Mouse (Mus musculus): ENCODE measurements around the gene Lhx4. TPM values are rescaled to one million over a fixed set of nuclear protein-coding genes. Genes with fewer than 3 reads are reported as not detected.

Gene Lhx4
- polyA plus RNA-seq, 1 experiment from 2014 or later = not detected

- Histone ChIP-seq H3K9me3 (replicated peaks; ENCODE audit: control insufficient read depth, low read length) (no peaks in the 10 kb centered on the region), H3K27ac (ENCODE audit: low read depth, low read length) (no peak overlapping the region), H3K4me2 (ENCODE audit: low read length) (no peak overlapping the region), H3K4me3 (ENCODE audit: low read depth, low read length) (no peak overlapping the region), H3K4me1 (ENCODE audit: control insufficient read depth, insufficient read depth, low read length) (peaks cover 11% of the 10 kb centered on the region), H3K27me3 (replicated peaks; ENCODE audit: control insufficient read depth, insufficient read depth, low read length) (no peaks in the 10 kb centered on the region), H3K9ac (ENCODE audit: low read length) (no peak overlapping the region), H3K36me3 (ENCODE audit: control insufficient read depth, insufficient read depth, low read length) (peaks cover 38% of the 10 kb centered on the region)
- 51% methylated on average over 7 of the region's 7 CpGs for WGBS
- no peak for ATAC-seq
- no peak for DNase-seq (ENCODE audit: low spot score)
Measured at GRCm38 (mm10) chr1:155785886-155786285, 34.4 kb upstream of the Lhx4 start.

GRCm38 (mm10) chr1:155784343-155785205 lies 33.1 kb upstream of the Lhx4 start:
- peaks cover 44% of the 10 kb centered on the region for H3K36me3 ChIP-seq (ENCODE audit: control insufficient read depth, insufficient read depth, low read length)
- H3K27me3 ChIP-seq (replicated peaks; ENCODE audit: control insufficient read depth, insufficient read depth, low read length) = no peaks in the 10 kb centered on the region
- 41% methylated on average over 19 of the region's 19 CpGs for WGBS
- H3K9ac ChIP-seq (ENCODE audit: low read length) = no peak overlapping the region
- DNase-seq (ENCODE audit: low spot score) = peak; percentile 65
- peaks cover under 1% of the 10 kb centered on the region; the same call in 1 of the 2 replicates for H3K4me1 ChIP-seq (ENCODE audit: control insufficient read depth, insufficient read depth, low read length)
- ATAC-seq = peak; percentile 61
- no peak overlapping the region for H3K4me2 ChIP-seq (ENCODE audit: low read length)
- H3K4me3 ChIP-seq (ENCODE audit: low read depth, low read length) = no peak overlapping the region
- H3K9me3 ChIP-seq (replicated peaks; ENCODE audit: control insufficient read depth, low read length) = no peaks in the 10 kb centered on the region
- no peak overlapping the region for H3K27ac ChIP-seq (ENCODE audit: low read depth, low read length)

- no peak for ATAC-seq
- no peak for DNase-seq (ENCODE audit: low spot score)
- Histone ChIP-seq H3K4me2 (ENCODE audit: low read length) (no peak overlapping the region), H3K4me1 (ENCODE audit: control insufficient read depth, insufficient read depth, low read length) (no peaks in the 10 kb centered on the region), H3K27me3 (replicated peaks; ENCODE audit: control insufficient read depth, insufficient read depth, low read length) (no peaks in the 10 kb centered on the region), H3K36me3 (ENCODE audit: control insufficient read depth, insufficient read depth, low read length) (peaks cover 43% of the 10 kb centered on the region), H3K4me3 (ENCODE audit: low read depth, low read length) (no peak overlapping the region), H3K27ac (ENCODE audit: low read depth, low read length) (no peak overlapping the region), H3K9me3 (replicated peaks; ENCODE audit: control insufficient read depth, low read length) (no peaks in the 10 kb centered on the region), H3K9ac (ENCODE audit: low read length) (no peak overlapping the region)
- WGBS = 82% methylated on average over 5 of the region's 5 CpGs
Measured at GRCm38 (mm10) chr1:155782382-155782781, 30.9 kb upstream of the Lhx4 start.

GRCm38 (mm10) chr1:155777641-155778625 lies 26.4 kb upstream of the Lhx4 start:
- H3K9ac ChIP-seq (ENCODE audit: low read length) = no peak overlapping the region
- ATAC-seq = no peak
- 51% methylated on average over 14 of the region's 14 CpGs for WGBS

GRCm38 (mm10) chr1:155759167-155759566 lies 7.7 kb upstream of the Lhx4 start:
- WGBS = 67% methylated on average over 12 of the region's 12 CpGs
- ATAC-seq = no peak

More at GRCm38 (mm10) chr1:155777641-155778625, 26.4 kb upstream of the Lhx4 start:
- no peaks in the 10 kb centered on the region for H3K9me3 ChIP-seq (replicated peaks; ENCODE audit: control insufficient read depth, low read length)
- H3K36me3 ChIP-seq (ENCODE audit: control insufficient read depth, insufficient read depth, low read length) = peaks cover 25% of the 10 kb centered on the region
- no peaks in the 10 kb centered on the region for H3K4me1 ChIP-seq (ENCODE audit: control insufficient read depth, insufficient read depth, low read length)
- no peak overlapping the region for H3K4me2 ChIP-seq (ENCODE audit: low read length)
- no peak overlapping the region for H3K27ac ChIP-seq (ENCODE audit: low read depth, low read length)
- H3K27me3 ChIP-seq (replicated peaks; ENCODE audit: control insufficient read depth, insufficient read depth, low read length) = no peaks in the 10 kb centered on the region
- no peak overlapping the region for H3K4me3 ChIP-seq (ENCODE audit: low read depth, low read length)
- DNase-seq (ENCODE audit: low spot score) = no peak

GRCm38 (mm10) chr1:155758711-155759110 lies 7.2 kb upstream of the Lhx4 start:
- Histone ChIP-seq H3K9ac (ENCODE audit: low read length) (no peak overlapping the region), H3K4me2 (ENCODE audit: low read length) (no peak overlapping the region), H3K36me3 (ENCODE audit: control insufficient read depth, insufficient read depth, low read length) (no peaks in the 10 kb centered on the region), H3K4me1 (ENCODE audit: control insufficient read depth, insufficient read depth, low read length) (no peaks in the 10 kb centered on the region), H3K9me3 (replicated peaks; ENCODE audit: control insufficient read depth, low read length) (no peaks in the 10 kb centered on the region), H3K4me3 (ENCODE audit: low read depth, low read length) (no peak overlapping the region), H3K27ac (ENCODE audit: low read depth, low read length) (no peak overlapping the region), H3K27me3 (replicated peaks; ENCODE audit: control insufficient read depth, insufficient read depth, low read length) (0 out of 2 replicates have a peak, but pooled peaks cover 1% of the 10 kb centered on the region)
- DNase-seq (ENCODE audit: low spot score) (no peak), ATAC-seq (no peak)
- 86% methylated on average over 4 of the region's 4 CpGs for WGBS

More at GRCm38 (mm10) chr1:155759167-155759566, 7.7 kb upstream of the Lhx4 start:
- peak; percentile 36 for DNase-seq (ENCODE audit: low spot score)
- Histone ChIP-seq H3K27ac (ENCODE audit: low read depth, low read length) (no peak overlapping the region), H3K4me2 (ENCODE audit: low read length) (no peak overlapping the region), H3K36me3 (ENCODE audit: control insufficient read depth, insufficient read depth, low read length) (no peaks in the 10 kb centered on the region), H3K27me3 (replicated peaks; ENCODE audit: control insufficient read depth, insufficient read depth, low read length) (no peaks in the 10 kb centered on the region), H3K4me1 (ENCODE audit: control insufficient read depth, insufficient read depth, low read length) (no peaks in the 10 kb centered on the region), H3K9me3 (replicated peaks; ENCODE audit: control insufficient read depth, low read length) (no peaks in the 10 kb centered on the region), H3K9ac (ENCODE audit: low read length) (no peak overlapping the region), H3K4me3 (ENCODE audit: low read depth, low read length) (no peak overlapping the region)

GRCm38 (mm10) chr1:155757621-155758020 lies 6.1 kb upstream of the Lhx4 start:
- Histone ChIP-seq H3K4me2 (ENCODE audit: low read length) (no peak overlapping the region), H3K36me3 (ENCODE audit: control insufficient read depth, insufficient read depth, low read length) (no peaks in the 10 kb centered on the region), H3K27me3 (replicated peaks; ENCODE audit: control insufficient read depth, insufficient read depth, low read length) (0 out of 2 replicates have a peak, but pooled peaks cover 8% of the 10 kb centered on the region), H3K4me1 (ENCODE audit: control insufficient read depth, insufficient read depth, low read length) (no peaks in the 10 kb centered on the region), H3K4me3 (ENCODE audit: low read depth, low read length) (no peak overlapping the region), H3K9ac (ENCODE audit: low read length) (no peak overlapping the region), H3K27ac (ENCODE audit: low read depth, low read length) (no peak overlapping the region), H3K9me3 (replicated peaks; ENCODE audit: control insufficient read depth, low read length) (no peaks in the 10 kb centered on the region)
- ATAC-seq (no peak), DNase-seq (ENCODE audit: low spot score) (no peak)
- 87% methylated on average over 7 of the region's 7 CpGs for WGBS

- H3K36me3 ChIP-seq (ENCODE audit: control insufficient read depth, insufficient read depth, low read length) = no peaks in the 10 kb centered on the region
- DNase-seq (ENCODE audit: low spot score) = no peak
- H3K9ac ChIP-seq (ENCODE audit: low read length) = no peak overlapping the region
- H3K27ac ChIP-seq (ENCODE audit: low read depth, low read length) = no peak overlapping the region
- ATAC-seq = no peak
- 73% methylated on average over 9 of the region's 9 CpGs for whole genome bisulfite sequencing
- H3K9me3 ChIP-seq (replicated peaks; ENCODE audit: control insufficient read depth, low read length) = no peaks in the 10 kb centered on the region
- H3K4me2 ChIP-seq (ENCODE audit: low read length) = no peak overlapping the region
- 0 out of 2 replicates have a peak, but pooled peaks cover 4% of the 10 kb centered on the region for H3K4me1 ChIP-seq (ENCODE audit: control insufficient read depth, insufficient read depth, low read length)
- no peak overlapping the region for H3K4me3 ChIP-seq (ENCODE audit: low read depth, low read length)
- peaks cover 37% of the 10 kb centered on the region for H3K27me3 ChIP-seq (replicated peaks; ENCODE audit: control insufficient read depth, insufficient read depth, low read length)
Measured at GRCm38 (mm10) chr1:155753411-155753810, 1.9 kb upstream of the Lhx4 start.

Data from forebrain, embryonic 14.5 days (tissue).